Mouse (Mus musculus): ENCODE data around the gene Daam1.

GRCm38 (mm10) chr12:71881477-71881876, 50.6 kb downstream of the Daam1 start:
- TF ChIP-seq POLR2A (IDR thresholded peaks at IDR 0.05; ENCODE audit: borderline replicate concordance, low read depth, low read length) (no peak), CTCF (IDR thresholded peaks at IDR 0.05; ENCODE audit: low read depth, low read length) (no peak)
